Mouse (Mus musculus) kidney, postnatal 25 days (tissue): Measurements from ENCODE around the gene Gm20388.
A peak's percentile ranks its signal among the peaks of the same experiment; 100 is the strongest.

Source experiments
- DNase-seq, 2 experiments: peaks; one replicate each; pipeline ENCODE4 v3.0.0; 2021; ENCODE audit warnings: mixed read lengths in 2 of 2

Gm20388 gene

GRCm38 (mm10) chr8:121251089-121251488, 1340.4 kb downstream of the Gm20388 start:
- no peak for DNase-seq

- DNase-seq, result no peak
Observed at GRCm38 (mm10) chr8:121255727-121256265, 1345.2 kb downstream of the Gm20388 start.

- peak in 1 of 2 experiments; percentile 75 for DNase-seq
Observed at GRCm38 (mm10) chr8:121258126-121258792, 1347.6 kb downstream of the Gm20388 start.

DNA sequence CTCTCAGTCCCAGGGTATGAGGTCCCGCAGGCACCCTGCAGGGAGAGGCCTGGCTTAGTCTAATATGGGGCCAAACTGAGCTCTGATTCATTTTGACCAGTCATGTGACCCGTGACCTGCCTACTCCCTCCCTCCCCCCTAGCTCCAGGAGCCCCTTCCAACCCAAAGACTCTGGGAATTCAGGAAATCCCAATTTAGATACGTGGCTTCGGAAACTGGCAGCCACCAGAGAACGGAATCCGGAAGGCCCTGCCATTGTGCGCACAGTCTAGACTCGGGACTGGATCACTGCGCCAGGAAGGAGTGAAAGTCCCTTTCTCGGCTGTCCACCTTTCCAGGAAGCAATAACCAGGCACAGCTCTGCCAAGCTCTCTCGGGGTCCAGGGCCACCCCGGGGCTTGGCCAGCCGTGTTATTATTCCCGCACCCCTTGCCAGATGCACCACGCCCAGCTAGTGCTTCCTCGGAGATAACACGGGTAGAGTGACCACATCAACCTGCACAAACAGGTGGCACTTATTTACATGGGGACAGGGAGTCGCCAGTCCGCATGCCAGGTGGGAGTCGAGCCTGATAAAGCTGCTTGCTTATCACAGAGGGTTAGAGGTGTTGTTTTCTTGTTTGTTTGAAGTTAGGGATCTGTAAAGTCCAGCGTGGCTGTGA, 1352.2 kb downstream of the Gm20388 start:
- peak; percentile 70 to 86 for DNase-seq

GRCm38 (mm10) chr8:121263390-121263775, 1352.7 kb downstream of the Gm20388 start:
- DNase-seq, result peak; percentile 50 to 67

GRCm38 (mm10) chr8:121264260-121264659, 1353.6 kb downstream of the Gm20388 start:
- no peak for DNase-seq

- DNase-seq, result peak in 1 of 2 experiments; percentile 30
Observed at GRCm38 (mm10) chr8:121271542-121271941, 1360.9 kb downstream of the Gm20388 start.

- DNase-seq, result no peak
Observed at GRCm38 (mm10) chr8:121273195-121273594, 1362.6 kb downstream of the Gm20388 start.

DNA sequence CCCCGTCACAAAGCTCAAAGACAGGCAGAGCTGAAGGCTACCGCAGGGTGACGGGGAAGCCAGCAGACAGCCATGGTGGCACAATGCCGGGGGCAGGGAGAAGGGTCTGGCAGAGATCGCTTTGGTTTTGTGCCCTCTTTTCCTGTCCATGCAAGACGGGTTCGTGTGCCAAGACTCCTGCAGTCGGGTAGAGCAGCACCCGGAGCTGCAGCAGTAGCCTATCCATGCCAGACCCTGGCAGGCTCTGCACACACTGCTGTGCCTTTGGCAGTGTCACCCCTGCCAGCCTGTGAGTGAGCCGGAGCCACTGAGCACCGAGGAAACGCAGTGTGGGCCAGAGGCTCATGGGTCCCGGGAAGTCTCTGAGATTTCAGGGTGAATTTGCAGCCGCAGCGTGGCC, 1363.0 kb downstream of the Gm20388 start:
- no peak for DNase-seq

DNA sequence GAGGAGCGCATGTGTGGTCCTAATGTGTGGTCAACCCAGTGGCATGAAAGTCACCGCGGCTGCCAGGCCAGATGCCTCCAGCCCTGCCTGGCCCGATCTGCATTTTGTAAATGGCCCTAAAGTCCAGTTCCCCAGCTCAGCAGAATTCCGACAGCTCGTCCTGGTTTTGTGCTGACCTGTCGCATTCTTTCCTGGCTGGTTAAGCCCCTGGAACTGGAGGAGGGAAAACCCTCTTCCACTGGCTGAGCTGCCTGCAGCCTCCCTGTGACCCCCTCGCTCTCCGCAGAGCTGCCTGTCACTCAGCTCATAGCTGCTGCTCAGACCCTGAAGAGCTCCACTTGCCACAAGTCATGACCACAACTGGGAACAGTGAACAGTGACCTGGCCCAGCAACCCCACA, 1369.8 kb downstream of the Gm20388 start:
- peak; percentile 32 to 56 for DNase-seq

- no peak for DNase-seq
Observed at GRCm38 (mm10) chr8:121289346-121289745, 1378.7 kb downstream of the Gm20388 start.

GRCm38 (mm10) chr8:121290547-121290946, 1379.9 kb downstream of the Gm20388 start:
- no peak for DNase-seq

DNA sequence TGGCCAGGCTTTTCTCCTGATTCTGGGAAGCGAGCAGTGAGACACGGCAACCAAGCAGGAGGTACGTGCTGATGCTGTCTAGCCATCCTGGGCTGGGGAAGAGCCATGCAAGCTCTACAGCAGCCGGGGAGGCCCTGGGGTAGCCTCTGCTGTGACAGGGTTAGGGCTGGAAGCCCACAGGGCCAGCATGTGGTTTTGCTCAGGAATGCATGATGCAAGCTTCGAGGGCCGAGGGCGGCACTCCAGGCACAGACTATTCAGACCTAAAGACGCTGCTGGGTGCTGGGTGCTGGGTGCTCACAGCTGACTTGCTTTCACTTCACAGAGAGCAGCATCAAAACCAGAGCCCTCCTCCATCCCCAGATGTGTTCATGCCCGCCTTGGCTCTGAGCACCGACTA, 1382.8 kb downstream of the Gm20388 start:
- no peak for DNase-seq

DNA sequence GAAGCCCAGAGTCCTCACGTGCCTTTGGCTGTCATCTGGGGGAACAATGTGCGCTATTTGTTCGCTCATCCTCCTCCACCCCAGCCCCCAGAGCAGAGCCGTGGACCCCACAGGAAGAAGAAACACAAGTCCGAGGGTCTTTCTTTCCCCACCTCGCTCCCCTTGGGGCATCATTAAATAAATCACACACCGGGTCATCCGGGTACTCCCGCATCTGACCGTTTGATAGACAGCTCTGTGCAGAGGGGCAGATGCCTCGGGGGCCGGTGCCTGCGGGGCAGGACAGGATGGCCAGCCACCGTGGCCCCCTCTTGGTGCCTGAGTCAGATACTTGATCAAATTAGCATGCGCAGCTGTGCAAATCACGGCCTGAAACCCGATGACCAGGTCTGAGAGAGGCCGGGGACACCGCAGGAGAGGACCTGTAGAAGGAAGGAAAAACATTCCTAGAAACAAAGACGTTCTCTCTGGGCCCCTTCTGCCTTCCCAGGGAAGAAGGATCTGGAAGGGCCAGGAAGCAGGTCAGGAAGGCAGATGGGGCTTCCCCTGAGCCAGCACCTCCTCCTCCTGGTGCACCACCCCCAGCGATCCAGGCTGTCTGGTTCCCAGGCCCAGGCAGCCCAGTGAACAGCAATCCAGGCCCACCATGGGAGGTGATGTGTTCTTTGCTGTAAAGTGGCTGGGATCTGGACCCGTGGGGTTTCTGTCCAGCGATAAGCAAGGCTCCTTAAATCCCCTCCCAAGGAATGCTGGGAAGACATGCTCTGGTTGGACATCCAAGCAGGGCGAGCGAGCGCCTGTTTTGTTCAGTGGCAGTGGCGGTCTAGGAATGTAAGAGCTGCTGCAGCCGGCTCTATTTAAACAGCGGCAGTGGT, 1383.8 kb downstream of the Gm20388 start:
- no peak for DNase-seq

GRCm38 (mm10) chr8:121296082-121296481, 1385.4 kb downstream of the Gm20388 start:
- DNase-seq, result no peak

- no peak for DNase-seq
Observed at GRCm38 (mm10) chr8:121296597-121296996, 1386.0 kb downstream of the Gm20388 start.

DNA sequence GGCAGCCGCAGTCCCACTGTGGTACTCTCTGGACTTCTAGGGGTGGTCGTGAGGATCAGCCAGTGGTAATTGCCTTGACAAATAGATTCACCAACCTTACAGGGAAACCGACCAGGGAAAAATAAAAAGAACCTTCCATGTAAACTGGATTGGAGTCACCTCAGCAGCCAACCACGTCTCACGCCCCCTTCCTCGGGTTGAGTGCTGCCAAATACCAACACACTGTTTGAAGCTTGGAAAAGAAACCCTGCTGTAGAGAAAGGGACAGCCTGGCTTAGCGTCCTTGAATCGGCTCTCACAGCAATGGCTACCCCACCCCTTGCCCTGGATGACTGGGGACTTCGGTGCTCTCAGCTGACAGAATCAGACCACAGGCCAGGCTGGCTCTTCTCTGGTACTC, 1386.7 kb downstream of the Gm20388 start:
- DNase-seq, result no peak

GRCm38 (mm10) chr8:121300066-121300465, 1389.4 kb downstream of the Gm20388 start:
- DNase-seq, result no peak

DNA sequence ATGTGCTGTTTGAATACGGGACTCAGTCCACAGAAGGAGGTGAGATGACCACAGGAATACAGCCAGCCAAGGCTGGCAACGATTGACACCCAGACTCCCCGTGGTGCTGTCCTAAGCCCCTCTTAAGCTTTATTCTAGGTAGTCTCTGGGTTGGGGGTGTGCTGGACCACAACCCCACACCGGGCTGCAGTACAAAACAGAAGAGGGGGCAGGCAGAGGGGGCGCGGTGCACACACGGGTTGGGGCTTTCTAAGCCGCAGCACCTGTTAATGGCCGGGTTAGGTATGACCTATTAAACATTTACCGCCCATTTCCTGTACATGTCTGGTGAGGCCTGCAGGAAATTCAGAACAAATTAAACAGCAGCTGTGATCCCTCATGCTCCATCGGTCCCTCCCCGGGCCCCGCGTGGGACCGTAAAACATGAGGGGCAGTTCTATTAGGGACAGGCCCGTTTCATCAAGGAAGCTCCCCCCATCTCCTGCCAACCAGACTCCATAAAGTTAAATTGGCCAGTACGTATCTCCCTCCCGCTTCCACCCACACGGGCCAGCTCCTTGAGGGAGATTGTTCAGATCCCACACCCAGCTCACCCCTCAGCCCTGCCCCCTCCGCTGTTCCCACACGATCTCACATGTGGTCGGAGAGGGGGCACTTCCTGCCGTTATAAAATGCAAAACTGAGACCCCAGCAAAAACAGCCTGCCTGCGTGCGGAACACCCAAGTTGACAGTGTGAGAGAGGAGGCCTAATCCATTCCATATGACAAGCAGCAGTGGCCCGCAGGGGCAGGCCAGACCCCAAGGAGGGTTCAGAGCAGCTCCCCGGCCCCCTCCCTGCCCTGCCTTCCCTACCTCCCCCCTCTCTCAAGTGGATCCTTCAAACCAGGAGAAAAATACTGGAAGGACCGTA, 1390.1 kb downstream of the Gm20388 start:
- DNase-seq, result peak; percentile 26 to 53

DNA sequence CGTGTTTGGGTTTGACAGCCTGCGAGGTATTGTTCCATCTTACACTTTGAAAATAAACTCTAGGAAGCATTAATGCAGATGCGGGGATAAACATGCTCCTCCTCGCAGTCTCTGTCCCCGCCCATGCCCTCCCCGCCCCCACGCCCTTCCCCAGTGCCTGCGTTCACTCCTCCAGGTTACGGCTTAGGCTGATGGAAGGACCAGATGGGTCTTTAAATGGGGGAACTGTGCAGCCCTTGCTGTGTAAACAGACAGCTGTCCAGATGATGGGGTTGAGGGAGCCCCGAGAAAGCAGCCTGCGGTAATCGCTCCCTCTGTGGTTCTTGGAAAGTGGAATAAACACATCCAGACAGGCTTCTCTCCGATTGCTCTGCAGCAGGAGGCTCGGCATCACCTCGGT, 1390.8 kb downstream of the Gm20388 start:
- no peak for DNase-seq

- no peak for DNase-seq
Observed at GRCm38 (mm10) chr8:121301978-121302649, 1391.5 kb downstream of the Gm20388 start.

GRCm38 (mm10) chr8:121307723-121308122, 1397.1 kb downstream of the Gm20388 start:
- DNase-seq, result peak; percentile 65 to 71
